Mouse (Mus musculus) spleen, embryonic (tissue): ENCODE data around the gene Amdhd2.

Source experiments
- CTCF ChIA-PET: fragments of 350-600 bp; sonication (Branson Sonifier 250); formaldehyde crosslinking; loops from one replicate; lab custom pipeline; 2022; lab: Charles Lee

Gene Amdhd2

DNA sequence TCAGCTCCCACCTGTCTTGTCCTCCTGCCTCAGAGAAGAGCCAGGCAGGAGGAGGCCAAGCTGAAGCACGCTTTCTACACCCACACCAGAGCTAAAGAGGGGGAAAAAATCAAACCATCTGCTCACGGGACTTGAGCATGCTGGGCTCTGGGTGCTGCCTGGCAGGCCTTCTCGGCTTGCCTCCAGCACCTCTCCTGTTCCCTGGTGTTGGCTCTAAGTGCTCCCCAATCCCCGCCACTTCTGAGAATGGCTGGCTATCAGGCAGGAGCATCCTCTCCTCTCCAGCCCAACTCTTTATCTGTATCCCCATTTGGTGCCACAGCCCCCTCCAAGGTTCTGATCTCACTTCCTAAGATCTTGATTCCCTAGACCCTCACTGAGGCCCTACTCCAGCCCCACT, 35.7 kb upstream of the Amdhd2 start:
- CTCF ChIA-PET, result no interaction called here

DNA sequence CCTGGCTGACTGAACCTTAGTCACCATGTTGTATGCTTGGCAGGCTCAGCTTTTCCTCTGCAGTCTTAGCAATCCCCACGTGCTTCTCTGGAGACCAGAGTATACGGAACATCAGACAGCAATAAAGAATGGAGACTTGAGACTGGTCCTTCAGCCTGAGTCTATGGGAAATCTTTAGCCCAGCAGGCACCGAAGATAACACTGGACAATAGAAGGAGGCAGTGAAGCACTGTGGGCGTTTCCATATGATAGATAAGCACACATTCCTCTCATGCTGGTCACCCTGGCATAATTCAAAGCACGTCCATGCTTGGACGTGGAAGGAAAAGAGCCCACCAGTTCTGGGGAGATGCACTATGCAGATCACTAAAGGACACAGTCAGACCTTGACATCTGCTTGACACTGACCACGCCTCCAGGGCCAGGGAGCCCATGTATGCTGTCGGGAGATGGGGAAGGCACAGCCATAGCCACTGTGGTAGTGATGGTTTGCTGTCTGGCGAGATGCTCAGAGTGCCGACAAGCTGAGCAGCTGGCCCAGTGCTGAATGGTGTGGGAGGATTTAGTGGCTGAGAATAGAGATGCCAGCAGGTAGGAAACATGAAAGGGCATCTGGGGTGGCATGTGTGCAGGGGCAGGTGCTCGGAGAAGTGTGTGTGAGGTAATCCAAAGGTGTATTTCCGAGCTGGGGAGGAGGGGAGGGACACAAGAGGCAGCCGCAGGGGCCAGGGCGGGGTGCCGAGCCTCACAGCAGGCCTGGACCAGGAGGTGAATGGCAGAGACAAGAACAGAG, 33.7 kb upstream of the Amdhd2 start:
- CTCF ChIA-PET, result no interaction called here

DNA sequence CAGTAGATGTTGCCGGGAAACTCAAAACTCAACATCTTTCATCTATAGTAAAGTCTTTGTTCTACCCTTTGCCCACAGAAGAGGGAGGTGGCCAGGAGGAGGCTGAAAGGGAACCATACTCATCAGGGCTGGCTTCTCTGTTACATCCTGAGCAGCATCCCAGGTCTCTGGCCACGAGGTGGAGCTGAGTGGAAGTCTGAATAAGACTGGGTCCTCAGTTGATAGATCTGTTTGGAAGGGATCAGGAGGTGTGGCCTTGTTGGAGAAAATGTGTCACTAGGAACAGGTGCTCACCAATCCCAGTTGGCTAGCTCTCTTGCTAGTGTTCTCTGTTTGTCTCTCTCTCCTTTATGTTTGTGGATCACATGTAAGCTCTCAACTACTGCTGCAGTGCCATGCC, 31.8 kb upstream of the Amdhd2 start:
- CTCF ChIA-PET, result no interaction called here

DNA sequence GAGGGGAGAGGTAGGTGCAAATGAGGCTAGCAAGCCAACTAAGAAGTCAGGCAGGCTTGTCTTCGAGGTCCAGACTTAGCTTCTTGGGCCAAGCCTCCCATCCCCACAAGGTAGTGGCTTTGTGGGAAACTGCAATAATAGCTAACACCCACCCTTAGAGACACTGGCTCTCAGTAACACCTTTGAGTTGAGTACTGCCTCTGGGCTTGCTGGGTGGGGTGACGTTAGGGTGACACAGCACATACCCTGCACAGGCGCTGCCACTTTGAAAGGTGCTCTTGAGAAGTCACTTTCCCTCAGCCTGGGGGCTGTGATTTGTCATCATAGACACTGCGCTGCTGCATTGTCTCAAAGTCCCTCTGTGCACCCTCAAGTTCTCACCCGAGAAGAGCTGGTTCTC, 30.2 kb upstream of the Amdhd2 start:
- CTCF ChIA-PET, result interaction anchor here (0.6 kb wide), 1 partner anchor 299 kb away, joined by 6 read pairs; no protein-coding TSS in a partner anchor

DNA sequence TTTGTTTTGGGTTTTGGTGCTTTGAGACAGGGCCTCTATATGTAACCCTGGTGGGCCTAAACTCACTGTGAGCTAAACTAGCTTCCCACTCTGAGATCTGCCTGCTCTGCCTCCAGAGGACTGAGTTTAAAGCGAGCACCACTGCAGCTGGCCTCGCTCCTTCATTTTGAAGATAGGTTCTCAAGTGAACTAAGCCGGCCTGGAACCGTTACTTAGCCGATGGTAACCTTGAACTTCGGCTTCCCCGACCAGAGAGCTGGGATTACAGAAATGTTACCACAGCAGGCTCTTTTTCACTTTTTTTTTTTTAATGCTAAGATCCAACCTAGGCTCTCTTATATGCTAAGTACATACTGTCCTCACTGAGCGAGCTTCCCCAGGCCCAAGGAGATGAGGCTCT, 29.7 kb upstream of the Amdhd2 start:
- CTCF ChIA-PET, result no interaction called here

GRCm38 (mm10) chr17:24192848-24193247, 29.3 kb upstream of the Amdhd2 start:
- CTCF ChIA-PET, result no interaction called here

- CTCF ChIA-PET, result no interaction called here
These were observed 27.9 kb upstream of the Amdhd2 start for GRCm38 (mm10) chr17:24191481-24191880.

DNA sequence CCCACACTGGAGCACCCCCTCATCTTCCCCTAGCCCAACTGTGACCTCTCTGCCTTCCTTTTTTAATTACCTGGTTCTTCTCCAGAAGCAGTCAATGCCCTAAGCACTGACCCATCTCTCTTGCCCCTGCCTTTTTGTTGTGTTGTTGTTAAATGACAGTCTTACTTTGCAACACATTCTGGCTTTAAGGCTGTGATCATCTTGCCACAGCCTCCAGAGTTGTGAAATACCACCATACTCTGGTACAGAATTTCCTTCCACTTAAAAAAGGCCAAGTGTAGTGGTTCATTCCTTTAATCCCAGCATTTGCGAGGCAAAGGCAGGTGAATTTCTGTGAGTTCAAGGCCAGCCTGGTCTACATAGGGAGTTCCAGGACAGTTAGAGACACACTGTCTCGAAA, 27.4 kb upstream of the Amdhd2 start:
- CTCF ChIA-PET, result no interaction called here

DNA sequence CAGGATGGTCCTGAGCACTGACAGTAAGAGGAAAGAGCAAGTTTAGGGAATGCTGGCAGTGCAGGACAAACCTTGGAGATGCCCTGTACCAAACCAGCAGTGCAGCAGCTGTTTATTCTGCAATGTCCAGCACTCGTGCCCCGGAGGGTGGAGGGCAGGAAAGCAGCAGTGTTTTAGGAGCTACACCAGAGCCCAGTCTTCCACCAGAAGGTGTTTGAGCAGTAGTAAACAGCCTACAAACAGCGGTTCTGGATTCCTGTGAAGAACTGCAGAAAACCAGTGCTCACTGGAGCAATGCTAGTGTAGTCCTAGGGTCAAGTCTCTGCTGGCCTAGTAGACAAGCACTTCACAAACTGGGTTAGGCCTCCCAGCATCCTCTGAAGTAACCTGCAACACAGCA, 10.7 kb upstream of the Amdhd2 start:
- CTCF ChIA-PET, result interaction anchor here (0.7 kb wide), 1 partner anchor 62 kb away, joined by 3 read pairs; no protein-coding TSS in a partner anchor

GRCm38 (mm10) chr17:24173423-24173822, 9.9 kb upstream of the Amdhd2 start:
- CTCF ChIA-PET, result interaction anchor here (0.6 to 0.7 kb wide), 2 partner anchors 63 to 66 kb away, joined by 3 to 4 read pairs; no protein-coding TSS in a partner anchor

GRCm38 (mm10) chr17:24171738-24172137, 8.2 kb upstream of the Amdhd2 start:
- CTCF ChIA-PET, result interaction anchor here (1.1 kb wide), 1 partner anchor 42 kb away, joined by 3 read pairs; no protein-coding TSS in a partner anchor

DNA sequence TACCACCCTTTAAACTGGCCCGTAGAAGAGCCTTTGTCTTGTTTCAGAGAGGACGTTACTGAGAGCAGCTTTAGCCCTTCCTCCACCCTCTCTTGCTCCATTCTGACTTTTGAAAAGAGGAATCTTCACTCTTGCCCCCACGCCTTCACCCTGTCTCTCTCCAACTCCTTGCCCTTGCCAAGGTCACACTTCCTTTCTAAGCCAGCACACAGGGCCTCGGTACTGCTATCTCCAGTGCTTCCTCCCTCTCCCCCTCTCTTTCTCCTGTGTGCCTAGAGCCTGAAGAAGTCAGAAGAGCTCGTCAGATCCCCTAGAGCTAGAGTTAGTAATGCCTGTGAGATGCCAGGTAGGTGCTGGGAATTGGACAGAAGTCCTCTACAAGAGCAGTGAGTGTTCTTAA, 7.2 kb upstream of the Amdhd2 start:
- CTCF ChIA-PET, result no interaction called here

GRCm38 (mm10) chr17:24170125-24170524, 6.6 kb upstream of the Amdhd2 start:
- CTCF ChIA-PET, result no interaction called here

GRCm38 (mm10) chr17:24169317-24170065, 5.9 kb upstream of the Amdhd2 start, which contains the start of gene Atp6v0c:
Gene Atp6v0c (minus strand): TSS chr17:24169702.
- CTCF ChIA-PET, result interaction anchor here (0.7 kb wide), 1 partner anchor 316 kb away, joined by 3 read pairs; no protein-coding TSS in a partner anchor

DNA sequence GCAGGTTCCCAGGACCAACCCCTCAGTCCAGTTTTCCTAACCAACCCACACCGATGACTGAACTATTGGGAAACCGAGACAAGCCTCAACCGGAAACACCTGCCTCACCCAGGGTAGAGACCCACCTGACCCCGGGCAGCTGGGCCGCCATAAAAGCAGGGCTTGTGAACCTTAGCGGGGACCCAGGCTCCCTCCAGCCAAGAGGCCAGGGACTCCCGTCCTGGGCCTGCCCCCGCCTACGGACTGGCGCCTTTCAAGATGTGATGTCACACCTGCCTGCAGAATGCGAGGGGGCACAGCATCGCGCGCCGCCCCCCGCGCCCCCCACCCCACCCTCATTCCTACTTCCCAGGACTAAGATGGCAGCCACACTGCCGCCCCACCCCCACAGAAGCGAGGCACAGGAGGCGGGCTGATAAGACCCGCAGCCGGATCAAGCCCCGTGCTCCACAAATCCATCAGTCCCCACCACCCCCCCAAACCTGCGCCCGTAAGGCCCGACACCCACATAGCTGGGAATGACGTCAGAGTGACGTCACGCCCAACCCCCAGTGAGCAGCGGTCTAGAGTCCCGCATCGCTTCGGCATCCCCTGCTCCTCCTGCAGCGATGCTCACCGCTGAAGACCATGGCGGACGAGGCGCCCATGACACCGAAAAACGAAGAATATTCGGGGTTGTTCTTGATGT, 5.2 kb upstream of the Amdhd2 start:
- CTCF ChIA-PET, result interaction anchor here (0.7 kb wide), 1 partner anchor 317 kb away, joined by 3 read pairs; no protein-coding TSS in a partner anchor

GRCm38 (mm10) chr17:24167891-24168505, 4.4 kb upstream of the Amdhd2 start:
- CTCF ChIA-PET, result no interaction called here

DNA sequence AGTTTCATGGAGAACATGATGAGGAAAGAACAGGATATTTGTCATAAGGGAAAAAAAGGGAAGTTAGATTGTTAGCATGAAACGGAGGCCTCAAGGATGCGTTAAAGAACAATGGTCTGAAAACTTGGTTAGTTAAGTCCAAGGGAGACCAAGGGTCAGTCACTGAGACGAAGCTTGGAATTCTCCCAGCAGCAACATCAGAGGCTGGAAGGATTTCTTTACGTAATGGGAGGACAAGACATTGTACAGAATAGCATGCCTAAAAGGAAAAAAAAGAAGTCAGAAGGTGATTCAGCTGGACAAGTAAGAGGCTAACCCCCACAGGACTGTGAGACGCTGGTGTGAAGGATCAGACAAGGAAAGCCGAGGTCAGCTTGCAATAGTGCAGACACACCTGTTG, 3.6 kb upstream of the Amdhd2 start:
- CTCF ChIA-PET, result no interaction called here

- CTCF ChIA-PET, result no interaction called here
These were observed 1.1 kb upstream of the Amdhd2 start for GRCm38 (mm10) chr17:24164566-24165259.

- CTCF ChIA-PET, result no interaction called here
These were observed 886 bp downstream of the Amdhd2 start for GRCm38 (mm10) chr17:24162584-24163175.

GRCm38 (mm10) chr17:24161466-24161865, 2.1 kb downstream of the Amdhd2 start:
- CTCF ChIA-PET, result no interaction called here
